Mouse (Mus musculus) splenic B cell, adult 2 months (primary cell): ENCODE results near the gene Psg21.
"Not testable (repeated sequence)": the region's sequence is repeated elsewhere in the genome, so short reads cannot be mapped to it uniquely, and the experiment has no call there.

Source experiments
- DNase-seq: peaks from one replicate; pipeline ENCODE4 v3.0.0-alpha.2; 2011; ENCODE audit warnings: low read depth, low spot score
- H3K27me3 ChIP-seq: 2 replicates; pipeline ENCODE4 v1.6.1; 2012; ENCODE audit warnings: mild to moderate bottlenecking, low read length, moderate library complexity, mixed read lengths; ENCODE audit not compliant: control insufficient read depth, poor library complexity, insufficient read depth, severe bottlenecking
- H3K36me3 ChIP-seq: 2 replicates; pipeline ENCODE4 v1.6.1; 2012; ENCODE audit warnings: mild to moderate bottlenecking, low read length, moderate library complexity, mixed read lengths; ENCODE audit not compliant: control insufficient read depth, poor library complexity, insufficient read depth, severe bottlenecking

The Psg21 gene

DNA sequence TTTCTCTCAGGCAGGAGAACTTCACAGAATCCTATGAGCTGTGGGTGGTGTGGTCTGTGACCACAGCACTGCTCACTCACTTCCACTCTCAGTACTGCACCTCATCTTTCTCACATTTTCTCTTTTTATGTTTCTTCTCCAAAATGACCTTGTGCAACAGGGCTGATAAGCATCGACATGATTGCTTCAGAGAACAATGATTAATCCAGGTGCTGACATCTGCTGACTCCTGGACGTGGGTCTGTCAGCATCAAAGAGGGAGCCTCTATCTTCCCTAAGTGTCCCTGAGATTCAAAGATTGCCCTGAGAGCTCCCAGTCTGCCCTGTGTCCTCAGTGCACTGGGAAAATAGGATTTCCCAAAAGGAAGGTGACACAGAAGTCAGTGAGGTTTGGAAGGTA, at the start of gene Psg21:
Psg21 (minus strand) TSS at position 101 of the 400 bp plus-strand sequence.
- H3K27me3 ChIP-seq = not testable (repeated sequence)

GRCm38 (mm10) chr7:18686085-18686484, 29.6 kb upstream of the Psg21 start, which contains the start of gene Psg20:
TSS of gene Psg20 (minus strand) at chr7:18686185.
- Histone ChIP-seq H3K27me3 (no peaks in the 10 kb centered on the region), H3K36me3 (no peaks in the 10 kb centered on the region)
- no peak for DNase-seq

More for the DNA sequence above, at the start of gene Psg21:
- not testable (repeated sequence) for DNase-seq, H3K36me3 ChIP-seq

DNA sequence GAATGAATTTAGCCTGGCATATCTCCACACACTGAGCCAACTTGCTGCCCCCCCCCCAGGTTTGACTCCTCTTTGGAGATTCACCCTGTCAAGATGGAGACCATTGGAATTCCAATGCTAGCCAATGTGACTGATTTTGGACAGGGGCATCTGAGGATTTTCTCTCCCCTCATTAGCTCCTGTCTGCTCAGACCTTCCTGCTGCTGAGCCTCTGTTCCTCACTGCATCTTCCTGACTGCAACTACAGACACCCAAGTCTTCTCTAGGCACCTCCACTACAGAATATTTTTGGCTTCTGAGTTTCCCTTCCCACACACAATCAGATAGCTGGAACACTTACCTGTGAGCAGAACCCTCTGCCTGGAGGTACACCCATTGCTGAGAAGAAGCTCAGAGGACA, 29.1 kb upstream of the Psg21 start:
- no peak for DNase-seq
- Histone ChIP-seq H3K27me3 (no peaks in the 10 kb centered on the region), H3K36me3 (no peaks in the 10 kb centered on the region)

- H3K36me3 ChIP-seq = no peaks in the 10 kb centered on the region
- no peak for DNase-seq
- H3K27me3 ChIP-seq = no peaks in the 10 kb centered on the region
These were observed 23.2 kb upstream of the Psg21 start for GRCm38 (mm10) chr7:18679772-18680171.

DNA sequence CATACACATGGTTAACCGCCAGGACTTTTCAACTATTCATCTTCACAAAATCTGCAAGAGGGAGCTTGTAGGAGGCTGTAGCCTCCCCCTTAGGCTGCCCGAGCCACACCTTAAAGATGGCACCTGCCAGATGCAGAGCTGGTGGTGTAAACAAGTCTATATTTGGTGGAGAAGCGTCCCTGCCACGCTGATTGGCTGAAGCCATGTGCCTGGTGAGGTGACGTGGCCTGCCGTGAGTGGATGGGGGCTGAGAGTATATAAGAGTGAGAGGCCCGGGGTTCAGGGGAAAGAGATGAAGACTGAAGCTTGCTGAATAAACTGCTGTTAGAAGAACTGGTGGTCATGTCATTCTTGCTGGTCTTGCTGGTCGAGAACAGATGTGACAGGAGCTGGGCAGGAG, 29.6 kb downstream of the Psg21 start:
- DNase-seq, H3K27me3 ChIP-seq, H3K36me3 ChIP-seq: not testable (repeated sequence)

GRCm38 (mm10) chr7:18616401-18616800, 40.1 kb downstream of the Psg21 start, which contains the start of gene Psg23:
TSS of gene Psg23 (minus strand) at chr7:18616501.
- H3K36me3 ChIP-seq, DNase-seq, H3K27me3 ChIP-seq: not testable (repeated sequence)
